Mouse (Mus musculus): ENCODE data around the gene Pnrc1.
"Not testable (repeated sequence)": the region's sequence is repeated elsewhere in the genome, so short reads cannot be mapped to it uniquely, and the experiment has no call there.

The Pnrc1 gene

GRCm38 (mm10) chr4:33290002-33290401 lies at the start of gene Pnrc1:
Gene Pnrc1, minus strand, starts transcription at chr4:33290163.
- peak; percentile 83 for DNase-seq (ENCODE audit: low read depth, low spot score)

GRCm38 (mm10) chr4:33337999-33338398 lies 48.0 kb upstream of the Pnrc1 start:
- DNase-seq (ENCODE audit: low read depth, low spot score): peak; percentile 65

GRCm38 (mm10) chr4:33332956-33333455 lies 43.0 kb upstream of the Pnrc1 start:
- DNase-seq (ENCODE audit: low read depth, low spot score): no peak

- no peak for DNase-seq (ENCODE audit: low read depth, low spot score)
Measured at GRCm38 (mm10) chr4:33331147-33331546, 41.2 kb upstream of the Pnrc1 start.

GRCm38 (mm10) chr4:33315840-33316239 lies 25.9 kb upstream of the Pnrc1 start:
- no peak for DNase-seq (ENCODE audit: low read depth, low spot score)

- DNase-seq (ENCODE audit: low read depth, low spot score): not testable (repeated sequence)
Measured at GRCm38 (mm10) chr4:33314150-33314549, 24.2 kb upstream of the Pnrc1 start.

GRCm38 (mm10) chr4:33310840-33311437 lies 21.0 kb upstream of the Pnrc1 start:
- DNase-seq (ENCODE audit: low read depth, low spot score): no peak

GRCm38 (mm10) chr4:33309764-33310757 lies 20.1 kb upstream of the Pnrc1 start, which contains the start of gene Rngtt:
Gene Rngtt, plus strand, starts transcription at chr4:33310311.
- DNase-seq (ENCODE audit: low read depth, low spot score): peak; percentile 98

GRCm38 (mm10) chr4:33307146-33307545 lies 17.2 kb upstream of the Pnrc1 start:
- DNase-seq (ENCODE audit: low read depth, low spot score): no peak

GRCm38 (mm10) chr4:33303057-33303456 lies 13.1 kb upstream of the Pnrc1 start:
- no peak for DNase-seq (ENCODE audit: low read depth, low spot score)

- DNase-seq (ENCODE audit: low read depth, low spot score): not testable (repeated sequence)
Measured at GRCm38 (mm10) chr4:33300891-33301665, 11.1 kb upstream of the Pnrc1 start.

- DNase-seq (ENCODE audit: low read depth, low spot score): peak; percentile 83
Measured at GRCm38 (mm10) chr4:33292409-33293370, 2.7 kb upstream of the Pnrc1 start.

- peak; percentile 35 for DNase-seq (ENCODE audit: low read depth, low spot score)
Measured at GRCm38 (mm10) chr4:33290878-33291277, 915 bp upstream of the Pnrc1 start.

- DNase-seq (ENCODE audit: low read depth, low spot score): no peak
Measured at GRCm38 (mm10) chr4:33289106-33289650, 785 bp downstream of the Pnrc1 start.

- DNase-seq (ENCODE audit: low read depth, low spot score): no peak
Measured at GRCm38 (mm10) chr4:33285448-33285847, 4.5 kb downstream of the Pnrc1 start.

- no peak for DNase-seq (ENCODE audit: low read depth, low spot score)
Measured at GRCm38 (mm10) chr4:33284083-33284880, 5.7 kb downstream of the Pnrc1 start.

GRCm38 (mm10) chr4:33281891-33282685 lies 7.9 kb downstream of the Pnrc1 start:
- no peak for DNase-seq (ENCODE audit: low read depth, low spot score)

GRCm38 (mm10) chr4:33273437-33273836 lies 16.5 kb downstream of the Pnrc1 start:
- no peak for DNase-seq (ENCODE audit: low read depth, low spot score)

Data from brain, adult 2 months (tissue).